Mouse (Mus musculus) gastrocnemius, postnatal 25 days (tissue): ENCODE results near the gene Cdh26. TPM values are rescaled to one million over a fixed set of nuclear protein-coding genes. Genes with fewer than 3 reads are reported as not detected.

Experiments
- DNase-seq: peaks from one replicate; pipeline ENCODE4 v3.0.0; 2022
- total RNA-seq, 2 experiments: library from RNA; stranded (reverse); gene quantifications; 1 replicate in 1 of 2; 2 replicates in 1 of 2; pipeline ENCODE4 v1.2.3; 2021

Cdh26 gene
- total RNA-seq, 2 experiments from 2014 or later: not detected

GRCm38 (mm10) chr2:178508279-178508678 is 77.9 kb downstream of the Cdh26 start:
- DNase-seq: no peak

DNA sequence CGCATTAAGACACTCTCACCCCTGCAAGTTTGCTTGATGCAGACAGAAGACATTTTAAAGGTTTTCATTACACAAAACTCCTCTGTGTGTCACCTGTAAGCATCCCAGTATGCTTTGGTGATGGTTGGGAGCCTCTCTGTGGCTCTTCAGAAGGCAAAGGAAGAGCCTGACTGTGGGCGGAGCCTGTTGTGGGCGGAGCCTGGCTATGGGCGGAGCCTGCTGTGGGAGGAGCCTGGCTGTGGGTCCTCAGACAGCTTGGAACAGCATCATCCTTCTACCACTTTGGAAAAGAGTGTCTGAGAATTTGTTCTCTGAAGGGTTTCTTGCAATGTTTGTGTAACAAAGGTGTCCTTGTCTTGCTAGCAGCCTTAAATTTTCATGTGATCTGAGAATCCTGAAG is 82.7 kb downstream of the Cdh26 start:
- no peak for DNase-seq

DNA sequence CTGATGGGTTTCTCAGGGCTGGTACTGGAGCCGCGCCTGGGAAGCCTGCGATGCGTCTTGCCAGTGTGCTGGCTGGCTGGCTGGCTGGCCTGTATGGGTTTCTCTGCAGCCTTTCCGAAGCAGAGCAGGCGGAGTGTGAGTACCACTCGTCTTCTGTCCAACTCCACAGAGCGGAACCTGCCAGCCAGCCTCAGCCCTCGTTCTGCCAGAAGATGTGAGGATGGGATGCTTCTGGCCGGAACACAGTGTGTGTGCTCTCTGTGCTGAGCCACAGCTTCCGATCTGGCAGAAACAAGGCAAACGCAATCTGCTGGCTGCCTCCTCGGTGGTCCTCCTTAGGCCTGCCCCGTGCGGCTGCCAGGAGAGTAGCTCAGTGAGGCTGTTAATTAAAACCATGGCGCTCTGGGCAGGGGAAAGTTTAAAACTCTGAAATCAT is 83.3 kb downstream of the Cdh26 start:
- DNase-seq: no peak

GRCm38 (mm10) chr2:178516421-178516820 is 86.1 kb downstream of the Cdh26 start:
- DNase-seq: no peak

- DNase-seq: no peak
These were observed 86.6 kb downstream of the Cdh26 start for GRCm38 (mm10) chr2:178516941-178517340.

DNA sequence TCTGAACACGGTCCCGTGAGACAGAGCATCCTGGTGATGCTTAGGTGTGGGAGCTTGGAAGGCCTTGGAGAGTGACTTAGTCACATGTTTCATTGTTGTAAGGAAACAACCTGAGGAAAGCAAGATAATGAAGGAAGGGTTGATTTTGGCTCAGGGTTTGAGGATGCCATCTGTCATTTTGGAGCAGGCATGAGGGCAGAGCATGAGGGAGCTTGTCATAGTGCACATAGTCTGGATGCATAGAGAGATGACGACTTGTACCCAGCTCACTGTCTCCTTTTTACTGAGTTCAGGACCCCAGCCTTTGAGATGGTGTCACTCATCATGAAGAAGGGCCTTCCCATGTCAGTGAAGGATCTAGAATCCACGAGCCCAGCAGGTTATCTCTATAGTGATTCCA is 89.0 kb downstream of the Cdh26 start:
- no peak for DNase-seq

DNA sequence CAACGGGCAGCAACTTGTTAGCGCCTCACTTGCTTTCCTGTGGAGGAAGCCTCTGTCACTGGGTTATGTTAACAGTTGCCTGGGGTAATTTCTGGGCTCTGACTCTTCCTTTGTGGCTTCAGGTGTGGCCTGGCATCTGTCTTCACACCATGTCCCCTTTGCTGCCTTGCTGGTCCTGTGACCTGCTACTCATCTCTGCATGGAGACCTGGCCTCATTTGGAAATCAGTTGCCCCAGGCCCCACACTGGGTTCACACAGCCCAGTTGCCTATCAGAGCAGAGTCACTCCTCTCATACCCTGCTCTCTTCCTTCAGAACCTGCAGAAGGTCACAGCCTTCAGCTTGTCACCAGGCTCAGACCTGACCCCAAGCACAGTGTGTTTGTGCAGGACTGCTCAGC is 89.9 kb downstream of the Cdh26 start:
- no peak for DNase-seq

GRCm38 (mm10) chr2:178522331-178522730 is 92.0 kb downstream of the Cdh26 start:
- DNase-seq: no peak

DNA sequence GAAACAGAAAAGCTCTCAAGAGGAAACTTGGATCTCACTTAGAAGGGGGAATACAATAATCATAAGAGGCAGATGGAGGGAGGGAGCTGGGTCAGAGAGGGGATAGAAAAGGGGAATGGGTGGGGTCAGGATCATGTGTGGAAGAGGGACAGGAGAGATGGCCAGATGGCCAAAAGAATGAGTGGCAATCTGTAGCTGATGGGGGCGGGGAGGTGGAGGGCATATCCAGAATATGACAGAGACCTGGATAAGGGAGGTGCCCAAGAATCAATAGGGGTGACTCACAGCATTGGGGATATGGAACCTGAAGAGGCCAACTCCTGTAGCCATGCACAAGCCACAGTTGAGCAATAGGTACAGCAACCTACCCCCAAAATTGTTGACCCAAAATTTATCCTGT is 92.5 kb downstream of the Cdh26 start:
- DNase-seq: no peak

DNA sequence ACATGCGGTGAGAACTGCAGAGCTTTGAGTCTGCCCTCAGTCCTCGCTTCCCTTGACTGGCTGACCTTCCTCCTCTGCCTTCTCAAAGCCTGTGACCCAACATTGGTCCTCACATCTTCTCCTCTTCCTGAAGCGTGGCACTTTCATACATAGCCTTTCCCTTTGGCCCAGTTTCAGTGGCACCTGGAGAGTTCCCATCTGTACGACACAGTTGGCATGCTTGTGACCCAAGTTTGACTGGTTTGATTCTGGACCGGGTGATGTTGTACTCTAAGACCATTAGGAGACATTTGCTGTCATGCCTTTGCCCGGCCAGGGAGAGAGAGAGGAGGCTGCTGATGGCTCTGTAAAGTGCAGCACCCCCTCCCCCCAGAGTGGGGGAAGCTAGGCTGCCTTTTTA is 96.4 kb downstream of the Cdh26 start:
- no peak for DNase-seq

DNA sequence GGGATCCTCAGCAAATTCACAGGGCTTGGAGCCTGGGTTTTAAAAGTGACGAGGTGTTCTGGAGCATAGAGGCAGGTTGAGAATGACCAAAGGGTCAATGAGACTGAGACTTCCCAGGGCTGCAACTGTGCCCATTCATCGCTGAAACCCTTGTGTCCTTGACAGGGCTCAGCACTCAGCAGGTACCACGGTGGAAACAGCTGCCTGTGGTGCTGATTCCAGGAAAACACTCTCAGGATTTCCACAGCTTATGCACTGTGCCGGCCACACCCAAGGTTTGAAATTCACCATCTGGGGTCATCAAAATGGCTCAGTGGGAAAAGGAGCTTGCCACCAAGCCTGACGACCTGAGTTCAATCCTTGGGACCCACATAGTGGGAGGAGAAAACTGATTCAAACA is 100.9 kb downstream of the Cdh26 start:
- DNase-seq: no peak

DNA sequence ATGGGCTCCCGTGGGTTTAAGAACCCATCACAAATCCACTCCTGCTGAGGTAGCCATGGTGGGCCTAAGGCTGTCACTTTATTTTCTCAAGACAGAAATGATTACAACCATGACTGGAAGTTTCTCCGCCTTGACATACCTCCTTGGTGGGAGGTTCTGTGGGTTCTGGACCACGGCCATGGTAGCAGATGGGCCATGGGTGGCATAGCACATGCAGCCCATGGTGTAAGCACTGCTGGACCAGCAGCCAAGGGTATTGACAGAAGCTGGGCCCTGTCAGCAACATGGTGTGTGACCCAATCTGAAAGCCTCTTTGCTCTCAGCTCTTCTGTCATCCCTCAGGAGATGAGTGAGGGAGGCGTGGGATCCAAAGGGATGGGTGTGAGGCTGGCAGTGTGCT is 106.2 kb downstream of the Cdh26 start:
- no peak for DNase-seq

Other genes with a start within 250 kb of the Cdh26 start
- gene Sycp2, start 22.8 kb upstream of the Cdh26 start, total RNA-seq: under 1 TPM; 0.11 to 0.13 TPM
- 1 to 10 TPM; 2.6 to 2.9 TPM for gene Ppp1r3d, start 16.1 kb upstream of the Cdh26 start, total RNA-seq
- gene Fam217b, start 16.0 kb upstream of the Cdh26 start, total RNA-seq: 1 to 10 TPM; 2.0 TPM